Mouse (Mus musculus): ENCODE data around the gene Psg16. TPM values are rescaled to one million over a fixed set of nuclear protein-coding genes. Genes with fewer than 3 reads are reported as not detected.

Gene Psg16
- polyA plus RNA-seq (2017; shearing (Covaris generic)), result 1 to 10 TPM in 1 of 2 experiments, under 1 TPM in 1; 0.63 to 2.5 TPM

DNA sequence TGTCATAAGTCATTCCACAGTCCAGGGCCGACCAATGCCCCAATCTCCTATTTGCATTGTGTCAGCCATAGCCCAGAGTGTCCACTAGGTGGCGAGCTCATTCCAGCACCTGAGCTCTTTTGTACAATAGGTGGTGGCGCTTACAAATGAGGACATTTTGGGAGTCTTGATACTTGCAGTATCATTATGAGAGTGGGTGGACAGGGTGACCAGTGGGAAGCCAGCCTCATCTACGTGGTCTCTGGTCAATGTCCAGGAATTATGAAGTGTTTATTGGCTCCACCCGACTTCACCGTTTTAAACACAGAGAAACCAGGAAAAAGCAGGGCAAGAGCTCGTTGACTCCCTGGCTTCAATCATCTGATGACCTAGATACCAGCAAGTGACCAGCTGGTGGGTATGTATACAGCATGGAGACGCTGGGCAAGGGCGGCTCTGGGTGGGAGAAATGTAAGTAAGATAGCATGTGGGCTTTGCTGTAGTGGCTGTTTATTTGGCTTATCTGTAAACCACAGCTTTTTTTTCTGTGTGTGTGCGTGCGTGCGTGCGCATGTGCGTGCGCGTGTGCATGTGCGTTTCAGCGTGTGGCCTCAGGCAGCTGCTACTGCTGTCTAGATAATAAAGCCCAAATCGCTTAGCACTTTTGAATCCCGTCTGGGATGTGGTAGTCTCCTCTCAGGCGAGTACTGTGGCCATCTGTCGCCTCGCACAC lies at the start of gene Psg16:
Gene Psg16, plus strand, starts transcription at position 137 of the 712 bp plus-strand sequence.

DNA sequence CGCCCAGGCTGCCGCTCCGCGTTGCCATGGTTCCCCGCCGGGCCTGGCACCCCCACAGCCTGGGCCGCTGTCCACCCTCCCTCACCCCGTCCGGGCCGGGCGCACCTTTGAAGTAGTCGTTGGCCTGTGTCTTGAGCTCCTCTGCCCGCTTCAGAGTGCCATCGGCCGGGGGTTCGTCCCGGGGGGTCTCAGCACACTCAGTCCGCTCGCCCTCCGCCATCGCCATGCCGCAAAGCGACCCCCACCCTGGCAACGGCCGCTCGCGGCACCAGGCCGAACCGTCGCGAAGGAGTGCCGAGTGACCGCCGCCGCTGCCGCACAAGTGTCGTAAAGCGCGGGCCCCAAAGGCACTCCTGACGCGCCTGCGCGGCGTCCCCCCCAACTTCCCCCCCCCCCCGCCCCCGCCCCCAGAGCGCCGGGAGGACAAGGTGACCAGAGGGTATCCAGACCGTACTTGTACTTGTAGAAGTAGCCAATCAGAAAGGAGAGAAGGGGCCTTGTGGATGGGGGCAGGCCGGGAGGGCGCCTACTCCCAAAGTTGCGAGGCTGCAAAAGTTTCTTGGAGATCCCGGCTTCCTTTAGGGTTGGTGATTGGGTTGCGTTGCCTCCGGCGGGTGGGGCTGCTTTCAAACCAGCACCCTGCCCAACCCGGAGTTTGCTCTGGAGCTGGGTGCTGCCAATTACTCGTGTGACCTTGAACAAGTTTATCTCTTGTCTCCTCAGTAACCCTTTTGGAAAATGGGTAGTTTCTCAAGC lies 46.1 kb upstream of the Psg16 start, which contains the start of gene Ppp5c:
Gene Ppp5c, minus strand, starts transcription at position 337 of the 756 bp plus-strand sequence.

DNA sequence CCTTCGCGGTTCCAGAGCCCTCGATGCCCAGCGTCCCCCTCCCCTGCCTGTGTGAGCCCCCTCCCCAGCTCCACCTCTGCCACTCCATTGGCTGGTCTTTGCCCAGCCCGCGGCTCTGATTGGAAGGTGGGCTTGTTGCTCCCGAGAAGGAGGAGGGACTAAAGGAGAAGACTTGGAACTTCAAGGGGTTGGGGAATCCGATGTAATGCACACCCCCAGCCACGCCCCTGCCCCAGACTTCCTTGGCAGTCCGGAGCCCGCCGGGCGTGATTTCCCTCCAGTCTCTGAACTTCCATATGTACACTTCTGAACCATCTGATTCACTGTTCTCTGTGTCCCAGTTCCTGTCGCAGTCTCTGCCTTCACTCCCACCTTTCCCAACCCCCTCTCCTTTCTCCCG lies 11.5 kb upstream of the Psg16 start, which contains the start of gene Hif3a:
Gene Hif3a, minus strand, starts transcription at position 39 of the 400 bp plus-strand sequence.

DNA sequence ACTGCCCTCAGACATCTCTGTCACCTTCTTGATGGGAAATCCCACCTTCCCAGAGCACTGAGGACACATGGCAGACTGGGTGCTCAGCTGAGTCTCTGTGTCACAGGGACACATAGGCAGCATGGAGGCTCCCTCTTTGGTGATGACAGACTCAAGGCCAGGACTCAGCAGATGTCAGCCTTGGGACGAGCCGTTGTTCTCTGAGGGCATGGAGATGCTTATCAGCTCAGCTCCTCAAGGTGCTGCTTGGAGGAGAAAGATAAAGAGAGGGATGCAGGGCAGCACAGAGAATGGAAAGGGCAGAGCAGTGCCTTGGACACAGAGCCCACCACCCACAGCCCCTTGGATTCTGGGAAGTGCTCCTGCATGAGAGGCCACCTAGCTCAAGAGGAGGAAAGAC lies 76.1 kb downstream of the Psg16 start, which contains the start of gene Ceacam3:
Gene Ceacam3, plus strand, starts transcription at position 352 of the 400 bp plus-strand sequence.

Other genes with a start within 250 kb of the Psg16 start
- gene Prkd2, start 231.1 kb upstream of the Psg16 start, polyA plus RNA-seq (2017; shearing (Covaris generic)), result 100 to 1,000 TPM; 175 to 246 TPM
- gene Dact3, start 198.7 kb upstream of the Psg16 start, polyA plus RNA-seq (2017; shearing (Covaris generic)), result under 1 TPM in 1 of 2 experiments, not detected in 1; 0.42 TPM
- not detected for gene Gng8, start 182.3 kb upstream of the Psg16 start, polyA plus RNA-seq (2017; shearing (Covaris generic))
- 10 to 100 TPM in 1 of 2 experiments, 1 to 10 TPM in 1; 7.2 to 27.8 TPM for gene Ptgir, start 167.6 kb upstream of the Psg16 start, polyA plus RNA-seq (2017; shearing (Covaris generic))
- 100 to 1,000 TPM; 107 to 138 TPM for gene Calm3, start 149.9 kb upstream of the Psg16 start, polyA plus RNA-seq (2017; shearing (Covaris generic))
- 1 to 10 TPM in 1 of 2 experiments, under 1 TPM in 1; 0.06 to 1.4 TPM for gene Pnmal2, start 129.4 kb upstream of the Psg16 start, polyA plus RNA-seq (2017; shearing (Covaris generic))
- gene Pnmal1, start 114.4 kb upstream of the Psg16 start, polyA plus RNA-seq (2017; shearing (Covaris generic)), result under 1 TPM in 1 of 2 experiments, not detected in 1; 0.36 TPM
- gene Gm42372, start 91.0 kb upstream of the Psg16 start, polyA plus RNA-seq (2017; shearing (Covaris generic)), result 1 to 10 TPM; 2.3 to 2.7 TPM
- gene Ccdc8, start 81.3 kb upstream of the Psg16 start, polyA plus RNA-seq (2017; shearing (Covaris generic)), result under 1 TPM; 0.04 to 0.65 TPM
- 100 to 1,000 TPM; 111 to 125 TPM for gene Ppp5c, start 46.1 kb upstream of the Psg16 start, polyA plus RNA-seq (2017; shearing (Covaris generic))
- 1 to 10 TPM in 1 of 2 experiments, under 1 TPM in 1; 0.24 to 2.0 TPM for gene Hif3a, start 11.6 kb upstream of the Psg16 start, polyA plus RNA-seq (2017; shearing (Covaris generic))
- under 1 TPM in 1 of 2 experiments, not detected in 1; 0.22 TPM for gene Ceacam3, start 76.2 kb downstream of the Psg16 start, polyA plus RNA-seq (2017; shearing (Covaris generic))
- gene Psg29, start 129.4 kb downstream of the Psg16 start, polyA plus RNA-seq (2017; shearing (Covaris generic)), result not detected